Mouse (Mus musculus) yolk sac, embryonic 10.5 days (tissue): Measurements from ENCODE around the gene Tarbp1.

Experiments used
- DNase-seq: peaks from one replicate; pipeline ENCODE4 v3.0.0-alpha.2; 2017; ENCODE audit warnings: low spot score

The Tarbp1 gene

GRCm38 (mm10) chr8:126474299-126475187 is at the start of gene Tarbp1:
TSS of gene Tarbp1 (minus strand) at chr8:126475065.
- peak; percentile 87 for DNase-seq

- no peak for DNase-seq
Observed at GRCm38 (mm10) chr8:126524233-126524985, 49.5 kb upstream of the Tarbp1 start.

DNA sequence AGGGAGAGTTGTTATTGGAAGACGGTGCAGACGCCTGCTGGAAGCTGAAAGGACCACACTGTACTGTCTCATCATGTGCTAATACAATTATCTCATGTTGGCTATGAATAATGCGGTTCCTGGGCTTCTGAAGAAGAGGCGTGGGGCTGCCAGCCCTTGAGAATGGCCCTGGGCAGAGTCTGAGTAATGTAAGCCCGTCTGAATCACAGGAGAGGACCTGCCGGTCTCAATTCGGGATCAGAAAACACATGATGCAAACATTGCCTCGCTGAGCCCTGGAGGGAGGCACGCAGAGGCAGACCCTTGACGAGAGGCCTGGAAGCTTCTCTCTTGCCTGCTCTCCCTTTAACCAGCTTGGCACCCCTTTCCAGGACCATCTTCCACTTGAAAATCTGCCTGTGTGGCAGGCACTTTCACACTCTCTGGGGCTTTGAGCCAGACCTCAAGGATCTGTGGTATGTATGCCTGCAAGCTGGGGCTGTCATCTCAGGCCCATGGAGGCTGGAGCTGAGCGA is 48.3 kb upstream of the Tarbp1 start:
- DNase-seq: no peak

- DNase-seq: no peak
Observed at GRCm38 (mm10) chr8:126519447-126519975, 44.6 kb upstream of the Tarbp1 start.

GRCm38 (mm10) chr8:126516620-126517577 is 42.0 kb upstream of the Tarbp1 start:
- DNase-seq: peak; percentile 76

DNA sequence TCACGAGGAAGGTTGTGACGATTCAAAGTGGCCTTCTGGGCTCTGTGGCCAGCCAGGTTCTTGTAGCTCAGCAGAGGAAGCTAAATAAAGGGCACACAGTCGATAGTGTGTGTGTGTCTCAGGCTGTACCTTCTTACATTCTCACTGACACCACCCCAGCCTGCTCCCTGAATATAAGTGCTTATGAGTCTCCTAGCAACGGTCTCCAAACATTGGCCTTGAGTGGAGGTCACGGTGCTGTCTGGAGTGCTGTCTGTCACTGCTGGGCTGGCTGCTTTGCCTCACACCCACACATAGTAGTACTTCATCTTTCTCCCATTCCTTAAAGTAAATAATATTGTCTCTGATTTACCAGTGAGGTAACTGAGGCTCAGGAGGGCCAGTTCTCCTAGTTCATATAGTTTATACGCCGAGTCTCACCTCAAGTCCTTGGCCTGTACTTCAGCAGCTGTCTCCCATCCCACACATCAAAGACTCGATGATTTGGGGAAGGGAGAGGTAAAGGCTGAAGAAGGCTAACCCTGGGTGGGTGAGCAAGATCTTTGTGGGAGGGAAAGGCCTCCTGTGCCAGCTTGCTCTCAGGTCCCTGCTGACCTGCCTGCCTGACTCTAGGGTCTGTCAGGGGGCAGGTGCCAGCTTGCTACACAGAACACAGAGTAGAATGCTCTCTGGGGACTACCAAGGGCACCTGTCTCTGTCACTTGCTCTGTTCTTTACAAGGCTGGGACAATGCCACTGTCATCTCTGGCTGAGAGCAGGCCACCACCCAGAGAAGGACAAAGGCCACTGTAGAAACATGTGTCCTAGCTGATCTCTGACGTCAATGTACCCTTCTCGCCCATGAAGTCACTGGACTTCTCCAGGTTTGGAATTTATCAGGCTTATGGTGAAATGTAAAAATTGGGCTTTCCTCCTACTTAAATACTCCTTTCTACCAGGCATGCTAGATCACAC is 39.4 kb upstream of the Tarbp1 start:
- DNase-seq: no peak

GRCm38 (mm10) chr8:126510866-126511265 is 36.0 kb upstream of the Tarbp1 start:
- DNase-seq: no peak

DNA sequence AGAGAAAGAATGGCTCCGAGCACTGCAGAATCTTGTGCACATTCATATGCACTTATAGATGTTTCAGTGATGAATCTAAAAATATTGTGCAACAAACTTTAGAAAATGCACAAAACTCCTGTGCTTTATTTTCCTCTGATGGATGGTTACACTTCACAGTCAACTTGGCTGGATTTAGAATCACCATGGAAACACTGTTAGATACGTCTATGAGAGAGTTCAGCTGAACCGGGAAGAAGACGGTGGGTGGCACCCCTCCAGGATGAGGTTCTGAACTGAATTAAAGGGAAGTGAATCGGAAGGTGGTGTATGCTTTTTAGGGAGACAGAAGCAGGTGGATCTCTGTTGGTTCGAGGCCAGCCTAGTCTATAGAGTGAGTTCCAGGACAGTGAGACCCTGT is 34.8 kb upstream of the Tarbp1 start:
- DNase-seq: no peak

GRCm38 (mm10) chr8:126508871-126509586 is 34.2 kb upstream of the Tarbp1 start:
- no peak for DNase-seq

DNA sequence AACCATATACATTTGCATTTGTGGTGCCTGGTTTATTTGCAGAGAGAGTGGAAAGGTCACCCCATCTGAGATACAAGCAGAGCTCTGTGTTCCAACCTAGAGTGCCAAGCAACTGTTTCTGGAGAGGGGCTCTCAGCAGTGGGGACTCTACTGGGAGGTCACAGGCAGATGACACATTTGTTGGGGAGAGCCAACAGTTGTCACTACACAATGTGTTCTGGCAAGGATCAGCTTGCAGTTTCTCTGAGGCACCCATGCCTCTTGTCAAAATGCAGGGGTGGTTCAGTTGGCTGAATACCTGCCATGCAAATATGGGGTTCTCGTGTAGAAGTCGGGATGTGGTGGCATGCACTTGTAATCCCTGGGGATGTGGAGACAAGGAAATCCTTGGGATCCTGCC is 33.4 kb upstream of the Tarbp1 start:
- no peak for DNase-seq

DNA sequence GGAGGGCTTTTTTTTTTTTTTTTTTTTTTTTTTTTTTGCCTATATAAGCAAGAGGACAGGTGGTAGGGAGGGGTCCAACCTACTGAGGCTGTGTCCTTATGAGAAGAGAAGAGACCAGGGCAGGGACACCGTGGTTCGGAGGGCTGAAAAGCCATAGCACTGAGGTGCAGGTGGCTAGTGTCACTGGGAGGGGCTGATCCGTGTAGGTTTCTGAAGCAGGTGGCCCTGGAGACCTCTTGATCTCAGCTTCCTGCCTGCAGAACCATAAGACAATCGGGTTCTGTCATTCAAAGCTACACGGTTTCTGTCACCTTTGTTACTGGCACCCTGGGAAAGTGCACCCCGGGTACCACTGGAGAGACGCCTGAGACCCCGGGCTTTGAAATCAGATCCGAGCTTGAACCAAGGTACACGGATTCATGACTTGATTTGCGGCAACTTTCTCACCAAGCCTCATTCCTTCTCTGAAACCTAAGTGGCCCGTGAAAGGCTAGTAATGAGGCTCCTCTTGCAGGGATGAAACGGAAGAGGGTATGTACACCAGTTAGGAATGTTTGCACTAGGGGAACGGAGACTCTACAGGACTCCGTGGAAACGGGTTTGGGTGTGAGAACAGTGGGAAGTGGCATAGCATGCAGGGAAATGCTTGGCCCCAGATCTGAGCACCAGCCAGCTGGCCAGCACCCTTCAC is 29.8 kb upstream of the Tarbp1 start:
- no peak for DNase-seq

DNA sequence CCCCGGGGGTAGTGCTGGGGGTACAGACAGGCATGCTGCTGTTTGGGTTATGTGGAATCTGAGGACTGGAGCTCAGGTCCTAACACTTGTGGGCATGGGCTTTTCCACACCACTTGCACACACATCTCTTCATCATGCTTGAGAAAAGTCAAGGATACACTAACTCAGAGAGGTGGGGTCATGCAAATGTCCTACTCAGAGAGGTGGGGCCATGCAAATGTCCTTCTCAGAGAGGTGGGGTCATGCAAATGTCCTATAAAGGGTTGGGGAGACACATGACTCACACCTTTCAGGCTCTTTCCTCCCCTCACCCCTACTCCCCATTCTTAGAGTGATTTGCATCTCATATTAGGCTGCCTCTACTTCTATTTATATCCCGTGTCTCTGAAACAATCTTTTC is 27.9 kb upstream of the Tarbp1 start:
- DNase-seq: no peak

DNA sequence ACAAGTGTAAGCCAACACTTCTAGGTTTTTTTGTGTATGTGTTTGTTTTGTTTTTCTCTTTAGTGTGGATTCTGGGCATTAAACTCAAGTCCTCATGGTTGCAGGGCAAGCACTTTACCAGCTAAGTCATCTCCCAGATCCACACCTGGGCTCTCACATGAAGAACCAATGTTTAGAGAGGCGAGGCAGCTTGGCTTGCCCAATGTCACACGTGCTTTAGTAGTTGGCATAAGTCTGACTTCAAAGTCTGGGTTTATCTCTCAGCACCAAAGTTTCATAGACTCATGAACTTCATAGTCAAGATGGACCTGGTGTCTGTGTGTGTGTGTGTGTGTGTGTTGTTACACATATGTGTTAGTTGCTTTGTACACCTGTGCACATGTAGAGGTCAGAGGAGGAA is 24.5 kb upstream of the Tarbp1 start:
- no peak for DNase-seq

GRCm38 (mm10) chr8:126498465-126498864 is 23.6 kb upstream of the Tarbp1 start:
- DNase-seq: no peak

GRCm38 (mm10) chr8:126497541-126498428 is 22.9 kb upstream of the Tarbp1 start:
- peak; percentile 84 for DNase-seq

- no peak for DNase-seq
Observed at GRCm38 (mm10) chr8:126496915-126497314, 22.1 kb upstream of the Tarbp1 start.

GRCm38 (mm10) chr8:126495461-126495860 is 20.6 kb upstream of the Tarbp1 start:
- no peak for DNase-seq
